Mouse (Mus musculus): ENCODE measurements around the gene Olfr304. TPM values are rescaled to one million over a fixed set of nuclear protein-coding genes. Genes with fewer than 3 reads are reported as not detected.

Gene Olfr304
- total and polyA plus RNA-seq, 2 experiments, result not detected

DNA sequence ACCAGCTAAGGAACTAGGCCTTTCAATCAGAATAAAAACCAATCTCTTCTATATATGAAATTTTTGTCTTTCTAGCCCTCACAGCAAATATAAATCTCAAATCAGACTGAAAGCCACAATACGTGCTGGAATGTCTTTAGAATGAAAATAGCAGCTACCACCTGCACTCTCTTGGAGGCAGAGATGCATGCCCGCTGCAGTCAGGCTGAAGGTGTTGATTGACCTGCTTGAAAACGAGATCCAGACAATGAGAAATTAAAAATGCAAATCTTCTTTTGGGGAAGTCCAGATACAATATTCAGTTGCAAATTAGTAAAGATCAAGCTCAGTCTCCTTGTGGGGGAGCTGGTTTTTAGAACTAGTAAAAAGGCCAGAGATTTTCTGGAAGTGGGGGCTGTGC is 42.2 kb downstream of the Olfr304 start:
- H3K79me2 ChIP-seq (ENCODE audit: control insufficient read depth, insufficient read depth, low read length), result no peaks in the 10 kb centered on the region
- DNase-seq (ENCODE audit: extremely low read depth, low read depth, low spot score), result no peak
- WGBS, result 61% methylated on average over 3 of the region's 3 CpGs
- no peak overlapping the region for H3K27ac ChIP-seq (replicated peaks; ENCODE audit: insufficient read depth, low read depth, low read length)
- no peak for TF ChIP-seq POLR2A (IDR thresholded peaks at IDR 0.05; ENCODE audit: extremely low read depth, insufficient read depth, low read length)
- no peak for TF ChIP-seq CTCF (IDR thresholded peaks at IDR 0.05; ENCODE audit: low read depth, low read length)
- no peaks in the 10 kb centered on the region for H3K36me3 ChIP-seq (ENCODE audit: control insufficient read depth, insufficient read depth, low read length)
- no peaks in the 10 kb centered on the region for H3K27me3 ChIP-seq (ENCODE audit: control insufficient read depth, insufficient read depth, low read length)
- no peak overlapping the region for H3K9ac ChIP-seq (ENCODE audit: low read depth, low read length)
- no peak overlapping the region for H3K4me3 ChIP-seq (ENCODE audit: insufficient read depth, low read depth, low read length)
- H3K4me1 ChIP-seq (ENCODE audit: control insufficient read depth, insufficient read depth, low read length), result no peaks in the 10 kb centered on the region

DNA sequence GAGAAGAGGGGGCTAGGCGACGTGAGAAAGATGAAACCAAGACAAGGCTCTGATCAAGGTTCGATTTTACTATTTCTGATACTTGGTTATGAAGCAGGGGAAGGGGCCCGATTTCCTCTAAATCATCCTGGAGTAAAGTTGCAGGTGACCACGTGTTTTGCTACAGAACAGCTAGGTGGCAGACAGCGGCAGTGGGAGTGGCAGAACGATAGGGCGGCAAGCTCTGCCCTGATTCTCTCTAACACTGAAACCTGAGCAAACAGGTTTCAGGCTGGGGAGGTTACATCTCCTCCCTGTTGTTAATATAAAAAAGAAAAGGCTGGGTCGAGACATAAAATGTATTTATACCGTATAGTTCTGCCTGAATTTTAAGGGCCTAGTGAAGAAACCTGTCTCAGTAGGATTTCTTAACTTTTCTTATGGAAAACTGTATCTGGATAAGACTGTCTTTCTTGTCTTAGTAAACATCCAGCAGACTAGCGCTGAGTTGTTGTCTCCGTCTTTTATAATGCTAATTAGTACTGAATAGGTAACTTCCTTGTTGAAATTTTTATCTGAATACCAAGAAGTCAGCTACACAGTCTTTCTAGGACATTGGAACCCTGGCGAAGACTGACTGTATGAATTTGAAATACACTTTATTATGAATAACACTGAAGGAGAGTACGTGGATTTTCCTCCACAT is 43.4 kb downstream of the Olfr304 start:
- no peak for DNase-seq (ENCODE audit: extremely low read depth, low read depth, low spot score)
- no peak overlapping the region for H3K9ac ChIP-seq (ENCODE audit: low read depth, low read length)
- WGBS, result 61% methylated on average over 14 of the region's 14 CpGs
- TF ChIP-seq POLR2A (IDR thresholded peaks at IDR 0.05; ENCODE audit: extremely low read depth, insufficient read depth, low read length) (no peak), CTCF (IDR thresholded peaks at IDR 0.05; ENCODE audit: low read depth, low read length) (no peak)
- H3K4me1 ChIP-seq (ENCODE audit: control insufficient read depth, insufficient read depth, low read length), result no peaks in the 10 kb centered on the region
- no peaks in the 10 kb centered on the region for H3K27me3 ChIP-seq (ENCODE audit: control insufficient read depth, insufficient read depth, low read length)
- H3K79me2 ChIP-seq (ENCODE audit: control insufficient read depth, insufficient read depth, low read length), result no peaks in the 10 kb centered on the region
- H3K36me3 ChIP-seq (ENCODE audit: control insufficient read depth, insufficient read depth, low read length), result no peaks in the 10 kb centered on the region
- H3K27ac ChIP-seq (replicated peaks; ENCODE audit: insufficient read depth, low read depth, low read length), result no peak overlapping the region
- H3K4me3 ChIP-seq (ENCODE audit: insufficient read depth, low read depth, low read length), result no peak overlapping the region

DNA sequence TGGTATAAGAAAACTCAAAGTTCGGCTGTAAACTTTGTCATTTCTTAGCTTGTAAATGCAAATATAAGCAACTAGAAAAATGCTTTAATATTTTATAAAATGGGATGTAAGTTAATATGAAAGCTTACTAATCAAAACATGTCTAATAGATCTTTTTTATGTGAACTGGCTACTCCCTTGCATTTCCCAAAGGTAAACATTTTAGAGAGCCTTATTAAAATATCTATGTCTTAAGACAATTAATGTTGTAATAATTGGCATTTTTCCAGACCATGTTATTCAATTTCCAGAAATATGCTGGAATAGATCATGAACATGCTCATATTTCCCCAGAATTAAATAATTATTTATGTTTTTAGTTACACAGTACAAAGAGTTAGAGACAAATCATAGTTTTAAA is 49.0 kb downstream of the Olfr304 start, which contains the start of gene Olfr307:
Olfr307 (minus strand) TSS at position 101 of the 400 bp plus-strand sequence.
- H3K9ac ChIP-seq (ENCODE audit: low read depth, low read length), result no peak within 1 kb of the TSS
- no peak within 1 kb of the TSS for H3K4me3 ChIP-seq (ENCODE audit: insufficient read depth, low read depth, low read length)
- TF ChIP-seq CTCF (IDR thresholded peaks at IDR 0.05; ENCODE audit: low read depth, low read length) (no peak), POLR2A (IDR thresholded peaks at IDR 0.05; ENCODE audit: extremely low read depth, insufficient read depth, low read length) (no peak)
- no peaks in the 10 kb centered on the region for H3K36me3 ChIP-seq (ENCODE audit: control insufficient read depth, insufficient read depth, low read length)
- no peak for DNase-seq (ENCODE audit: extremely low read depth, low read depth, low spot score)
- H3K27ac ChIP-seq (replicated peaks; ENCODE audit: insufficient read depth, low read depth, low read length), result no peak within 1 kb of the TSS
- no peaks in the 10 kb centered on the region for H3K79me2 ChIP-seq (ENCODE audit: control insufficient read depth, insufficient read depth, low read length)
- 50% methylated on average over 1 of the region's 1 CpGs for WGBS
- H3K4me1 ChIP-seq (ENCODE audit: control insufficient read depth, insufficient read depth, low read length), result no peaks in the 10 kb centered on the region
- no peaks in the 10 kb centered on the region for H3K27me3 ChIP-seq (ENCODE audit: control insufficient read depth, insufficient read depth, low read length)

Other genes with a start within 250 kb of the Olfr304 start
- gene Vmn2r75, start 214.9 kb downstream of the Olfr304 start, total RNA-seq (2014; rRNA removed), result not detected in 2 replicates
- gene Vmn2r75, start 214.9 kb downstream of the Olfr304 start, polyA plus RNA-seq (2012; rRNA removed), result not detected in 2 replicates
- gene Vmn2r76, start 140.3 kb downstream of the Olfr304 start, total RNA-seq (2014; rRNA removed), result not detected in 2 replicates
- not detected in 2 replicates for gene Vmn2r76, start 140.3 kb downstream of the Olfr304 start, polyA plus RNA-seq (2012; rRNA removed)
- gene Olfr310, start 109.5 kb downstream of the Olfr304 start, total RNA-seq (2014; rRNA removed), result not detected in 2 replicates
- gene Olfr310, start 109.5 kb downstream of the Olfr304 start, polyA plus RNA-seq (2012; rRNA removed), result not detected in 2 replicates
- not detected in 2 replicates for gene Olfr309, start 73.0 kb downstream of the Olfr304 start, total RNA-seq (2014; rRNA removed)
- gene Olfr309, start 73.0 kb downstream of the Olfr304 start, polyA plus RNA-seq (2012; rRNA removed), result not detected in 2 replicates
- not detected in 2 replicates for gene Olfr308, start 61.0 kb downstream of the Olfr304 start, total RNA-seq (2014; rRNA removed)
- not detected in 2 replicates for gene Olfr308, start 61.0 kb downstream of the Olfr304 start, polyA plus RNA-seq (2012; rRNA removed)
- gene Olfr307, start 49.1 kb downstream of the Olfr304 start, total RNA-seq (2014; rRNA removed), result not detected in 2 replicates
- not detected in 2 replicates for gene Olfr307, start 49.1 kb downstream of the Olfr304 start, polyA plus RNA-seq (2012; rRNA removed)
- not detected in 2 replicates for gene Olfr305, start 19.7 kb downstream of the Olfr304 start, total RNA-seq (2014; rRNA removed)
- not detected in 2 replicates for gene Olfr305, start 19.7 kb downstream of the Olfr304 start, polyA plus RNA-seq (2012; rRNA removed)
- gene Olfr303, start 11.1 kb upstream of the Olfr304 start, total RNA-seq (2014; rRNA removed), result not detected in 2 replicates
- not detected in 2 replicates for gene Olfr303, start 11.1 kb upstream of the Olfr304 start, polyA plus RNA-seq (2012; rRNA removed)
- not detected in 2 replicates for gene Olfr301, start 17.2 kb upstream of the Olfr304 start, total RNA-seq (2014; rRNA removed)
- not detected in 2 replicates for gene Olfr301, start 17.2 kb upstream of the Olfr304 start, polyA plus RNA-seq (2012; rRNA removed)
- gene Olfr299, start 73.3 kb upstream of the Olfr304 start, total RNA-seq (2014; rRNA removed), result not detected in 2 replicates
- not detected in 2 replicates for gene Olfr299, start 73.3 kb upstream of the Olfr304 start, polyA plus RNA-seq (2012; rRNA removed)
- not detected in 2 replicates for gene Olfr298, start 105.8 kb upstream of the Olfr304 start, total RNA-seq (2014; rRNA removed)
- gene Olfr298, start 105.8 kb upstream of the Olfr304 start, polyA plus RNA-seq (2012; rRNA removed), result not detected in 2 replicates
- gene Olfr297, start 133.3 kb upstream of the Olfr304 start, total RNA-seq (2014; rRNA removed), result not detected in 2 replicates
- gene Olfr297, start 133.3 kb upstream of the Olfr304 start, polyA plus RNA-seq (2012; rRNA removed), result not detected in 2 replicates
- gene Olfr295, start 197.2 kb upstream of the Olfr304 start, total RNA-seq (2014; rRNA removed), result not detected in 2 replicates
- gene Olfr295, start 197.2 kb upstream of the Olfr304 start, polyA plus RNA-seq (2012; rRNA removed), result not detected in 2 replicates
- not detected in 2 replicates for gene Olfr294, start 230.0 kb upstream of the Olfr304 start, total RNA-seq (2014; rRNA removed)
- not detected in 2 replicates for gene Olfr294, start 230.0 kb upstream of the Olfr304 start, polyA plus RNA-seq (2012; rRNA removed)